Mouse (Mus musculus): ENCODE measurements around the gene Ttbk1. TPM values are rescaled to one million over a fixed set of nuclear protein-coding genes. Genes with fewer than 3 reads are reported as not detected.

Ttbk1 gene
- 3.8 and 4.8 TPM in 2 replicates for polyA plus RNA-seq (2014; fragmentation: Nextera tagmentation; extraction: Ambion mirVana)

DNA sequence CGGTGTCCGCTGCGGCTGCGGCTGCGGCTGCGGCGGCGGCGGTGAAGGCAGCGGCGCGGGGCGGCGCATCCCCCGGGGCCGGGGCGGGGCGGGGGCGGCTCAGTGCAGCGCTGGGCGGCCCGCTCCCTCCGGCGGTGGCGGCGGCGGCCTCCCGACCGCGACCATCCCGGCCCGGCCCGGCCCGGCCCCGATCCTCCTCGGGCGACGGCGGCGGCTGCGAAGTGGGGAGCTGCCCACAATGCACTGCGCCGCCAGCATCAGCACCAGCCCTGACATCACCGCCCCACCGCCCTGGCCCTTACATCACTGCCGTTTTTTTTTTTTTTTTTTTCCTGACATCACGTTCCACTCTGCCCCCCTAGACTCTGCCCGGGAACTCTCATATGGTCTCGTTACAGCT is at the start of gene Ttbk1:
Ttbk1 (minus strand) TSS at position 245 of the 400 bp plus-strand sequence.
- Histone ChIP-seq H3K4me1 (ENCODE audit: control insufficient read depth, insufficient read depth, low read length) (peaks cover 31% of the 10 kb centered on the region), H3K9me3 (replicated peaks; ENCODE audit: control insufficient read depth, low read length) (no peaks in the 10 kb centered on the region), H3K4me3 (ENCODE audit: low read depth, low read length) (peak within 1 kb of the TSS; percentile 73), H3K4me2 (ENCODE audit: low read length) (peak within 1 kb of the TSS; percentile 81), H3K36me3 (ENCODE audit: control insufficient read depth, insufficient read depth, low read length) (0 out of 2 replicates have a peak, but pooled peaks cover 6% of the 10 kb centered on the region), H3K9ac (ENCODE audit: low read length) (peak within 1 kb of the TSS; percentile 95), H3K27ac (ENCODE audit: low read depth, low read length) (peak within 1 kb of the TSS; percentile 27; the same call in 1 of the 2 replicates), H3K27me3 (replicated peaks; ENCODE audit: control insufficient read depth, insufficient read depth, low read length) (peaks cover 2% of the 10 kb centered on the region)
- DNase-seq (ENCODE audit: low spot score) (peak; percentile 80), ATAC-seq (peak; percentile 82)
- WGBS, result 0% methylated on average over 8 of the region's 49 CpGs

DNA sequence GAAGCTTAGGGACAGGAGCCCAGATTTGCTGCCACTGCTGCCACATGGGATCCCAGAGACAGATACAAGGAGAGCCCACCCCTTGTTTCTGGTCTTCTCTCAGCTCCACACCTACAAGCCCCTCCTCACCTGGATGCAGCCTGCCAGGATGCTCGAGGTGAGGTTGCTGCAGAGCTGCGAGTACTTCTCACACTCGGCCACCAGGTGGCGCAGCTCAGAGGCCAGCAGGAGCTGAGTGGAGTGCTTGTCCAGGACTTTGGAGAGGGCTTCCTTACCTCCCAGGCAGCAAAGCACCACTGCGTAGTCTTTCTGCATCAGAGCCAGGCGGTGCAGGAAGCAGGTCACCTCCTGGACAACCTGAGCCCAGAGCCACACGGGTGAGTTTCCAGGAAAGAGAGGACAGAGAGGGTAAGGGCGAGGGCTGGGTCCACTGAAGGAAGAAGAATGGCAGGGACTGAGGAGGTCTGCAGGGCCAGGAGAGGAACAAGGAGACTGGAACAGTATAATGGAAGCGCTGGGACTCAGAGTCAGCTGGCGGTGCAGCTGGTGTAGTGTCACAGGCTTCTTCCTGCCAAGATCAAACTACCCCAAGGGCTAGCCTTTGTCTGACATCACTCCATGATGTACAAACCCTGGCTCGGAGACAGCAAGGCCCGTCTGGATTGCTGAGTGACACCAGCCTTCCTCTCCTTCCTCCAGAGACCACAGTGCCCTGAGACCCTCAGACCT is 38.3 kb upstream of the Ttbk1 start:
- 37% methylated on average over 12 of the region's 12 CpGs for WGBS
- no peaks in the 10 kb centered on the region for H3K4me1 ChIP-seq (ENCODE audit: control insufficient read depth, insufficient read depth, low read length)
- no peak overlapping the region for H3K27ac ChIP-seq (ENCODE audit: low read depth, low read length)
- no peak overlapping the region for H3K4me3 ChIP-seq (ENCODE audit: low read depth, low read length)
- ATAC-seq (peak; percentile 82), DNase-seq (ENCODE audit: low spot score) (peak; percentile 77)
- no peaks in the 10 kb centered on the region for H3K9me3 ChIP-seq (replicated peaks; ENCODE audit: control insufficient read depth, low read length)
- H3K36me3 ChIP-seq (ENCODE audit: control insufficient read depth, insufficient read depth, low read length), result peaks cover 19% of the 10 kb centered on the region; the same call in 1 of the 2 replicates
- no peak overlapping the region for H3K4me2 ChIP-seq (ENCODE audit: low read length)
- 0 out of 2 replicates have a peak, but pooled peaks cover 3% of the 10 kb centered on the region for H3K27me3 ChIP-seq (replicated peaks; ENCODE audit: control insufficient read depth, insufficient read depth, low read length)
- no peak overlapping the region for H3K9ac ChIP-seq (ENCODE audit: low read length)

DNA sequence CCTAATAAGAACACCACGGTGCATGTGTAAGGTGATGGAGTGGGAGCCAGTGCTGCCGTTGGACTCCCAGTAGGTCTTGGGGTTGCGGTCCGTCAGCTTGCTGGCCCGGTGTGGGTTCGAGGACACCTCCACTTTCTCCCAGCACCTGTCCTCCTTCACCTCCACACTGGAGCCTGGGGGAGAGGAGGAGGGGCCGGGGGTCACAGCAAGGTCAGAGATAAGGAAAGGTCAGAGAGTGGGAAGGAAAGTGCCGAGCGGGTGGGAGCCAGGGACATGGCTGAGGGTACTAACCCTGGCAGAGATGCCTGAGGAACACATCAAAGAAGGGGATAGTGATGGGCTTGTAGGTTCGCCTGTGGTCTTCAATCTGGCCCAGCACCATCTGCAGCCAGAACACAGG is 37.6 kb upstream of the Ttbk1 start:
- H3K4me1 ChIP-seq (ENCODE audit: control insufficient read depth, insufficient read depth, low read length), result no peaks in the 10 kb centered on the region
- no peak overlapping the region for H3K9ac ChIP-seq (ENCODE audit: low read length)
- H3K4me3 ChIP-seq (ENCODE audit: low read depth, low read length), result no peak overlapping the region
- no peaks in the 10 kb centered on the region for H3K9me3 ChIP-seq (replicated peaks; ENCODE audit: control insufficient read depth, low read length)
- 0 out of 2 replicates have a peak, but pooled peaks cover 3% of the 10 kb centered on the region for H3K27me3 ChIP-seq (replicated peaks; ENCODE audit: control insufficient read depth, insufficient read depth, low read length)
- H3K27ac ChIP-seq (ENCODE audit: low read depth, low read length), result no peak overlapping the region
- H3K36me3 ChIP-seq (ENCODE audit: control insufficient read depth, insufficient read depth, low read length), result peaks cover 19% of the 10 kb centered on the region; the same call in 1 of the 2 replicates
- 91% methylated on average over 10 of the region's 10 CpGs for WGBS
- no peak overlapping the region for H3K4me2 ChIP-seq (ENCODE audit: low read length)
- DNase-seq (ENCODE audit: low spot score), result no peak
- no peak for ATAC-seq

DNA sequence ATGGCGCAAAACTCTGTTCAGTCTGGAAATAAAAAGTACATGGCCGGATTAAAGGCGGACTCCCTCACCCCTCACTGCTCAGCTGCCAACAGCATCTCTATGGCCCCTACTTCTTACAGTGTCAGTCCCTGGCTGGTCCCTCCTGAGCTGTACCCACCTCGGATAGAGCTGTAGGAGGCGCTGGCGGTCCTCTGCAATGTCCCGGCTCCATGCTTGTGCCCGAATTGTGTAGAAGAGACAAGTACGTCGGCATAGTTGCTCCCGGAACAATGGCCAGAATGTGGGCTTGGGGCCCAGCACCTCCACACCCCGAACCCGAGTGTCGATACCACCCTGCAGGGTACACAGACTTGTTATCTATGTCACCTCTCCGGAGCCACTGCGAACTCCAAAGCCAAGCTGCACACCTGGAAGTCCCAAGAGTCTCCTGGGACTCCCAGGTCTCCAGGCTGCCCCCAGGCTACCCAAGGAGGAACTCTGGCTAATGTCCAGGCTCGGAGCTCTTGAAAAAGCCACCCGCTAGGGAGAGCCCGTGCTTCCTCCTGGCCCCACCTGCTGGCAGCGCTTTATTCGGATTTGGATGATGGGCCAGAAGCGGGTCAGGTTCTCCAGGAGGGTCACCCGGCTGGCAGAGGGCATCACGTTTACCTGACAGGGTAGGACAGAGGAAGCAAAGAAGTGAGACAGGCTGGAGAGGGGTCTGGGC is 34.6 kb upstream of the Ttbk1 start:
- H3K4me2 ChIP-seq (ENCODE audit: low read length), result no peak overlapping the region
- 27% methylated on average over 24 of the region's 24 CpGs for WGBS
- H3K9ac ChIP-seq (ENCODE audit: low read length), result no peak overlapping the region
- no peak overlapping the region for H3K4me3 ChIP-seq (ENCODE audit: low read depth, low read length)
- ATAC-seq (no peak; the same call in 1 of the 2 replicates), DNase-seq (ENCODE audit: low spot score) (peak; percentile 22)
- H3K27ac ChIP-seq (ENCODE audit: low read depth, low read length), result no peak overlapping the region
- peaks cover 14% of the 10 kb centered on the region; the same call in 1 of the 2 replicates for H3K36me3 ChIP-seq (ENCODE audit: control insufficient read depth, insufficient read depth, low read length)
- H3K4me1 ChIP-seq (ENCODE audit: control insufficient read depth, insufficient read depth, low read length), result no peaks in the 10 kb centered on the region
- H3K27me3 ChIP-seq (replicated peaks; ENCODE audit: control insufficient read depth, insufficient read depth, low read length), result 0 out of 2 replicates have a peak, but pooled peaks cover 3% of the 10 kb centered on the region
- H3K9me3 ChIP-seq (replicated peaks; ENCODE audit: control insufficient read depth, low read length), result no peaks in the 10 kb centered on the region

GRCm38 (mm10) chr17:46521174-46521573 is 33.7 kb upstream of the Ttbk1 start:
- Histone ChIP-seq H3K9ac (ENCODE audit: low read length) (no peak overlapping the region; the same call in 1 of the 2 replicates), H3K4me1 (ENCODE audit: control insufficient read depth, insufficient read depth, low read length) (no peaks in the 10 kb centered on the region), H3K4me3 (ENCODE audit: low read depth, low read length) (no peak overlapping the region), H3K9me3 (replicated peaks; ENCODE audit: control insufficient read depth, low read length) (no peaks in the 10 kb centered on the region), H3K4me2 (ENCODE audit: low read length) (no peak overlapping the region), H3K36me3 (ENCODE audit: control insufficient read depth, insufficient read depth, low read length) (peaks cover 12% of the 10 kb centered on the region; the same call in 1 of the 2 replicates), H3K27me3 (replicated peaks; ENCODE audit: control insufficient read depth, insufficient read depth, low read length) (0 out of 2 replicates have a peak, but pooled peaks cover 3% of the 10 kb centered on the region), H3K27ac (ENCODE audit: low read depth, low read length) (no peak overlapping the region)
- no peak for ATAC-seq
- no peak for DNase-seq (ENCODE audit: low spot score)
- 82% methylated on average over 9 of the region's 9 CpGs for WGBS

DNA sequence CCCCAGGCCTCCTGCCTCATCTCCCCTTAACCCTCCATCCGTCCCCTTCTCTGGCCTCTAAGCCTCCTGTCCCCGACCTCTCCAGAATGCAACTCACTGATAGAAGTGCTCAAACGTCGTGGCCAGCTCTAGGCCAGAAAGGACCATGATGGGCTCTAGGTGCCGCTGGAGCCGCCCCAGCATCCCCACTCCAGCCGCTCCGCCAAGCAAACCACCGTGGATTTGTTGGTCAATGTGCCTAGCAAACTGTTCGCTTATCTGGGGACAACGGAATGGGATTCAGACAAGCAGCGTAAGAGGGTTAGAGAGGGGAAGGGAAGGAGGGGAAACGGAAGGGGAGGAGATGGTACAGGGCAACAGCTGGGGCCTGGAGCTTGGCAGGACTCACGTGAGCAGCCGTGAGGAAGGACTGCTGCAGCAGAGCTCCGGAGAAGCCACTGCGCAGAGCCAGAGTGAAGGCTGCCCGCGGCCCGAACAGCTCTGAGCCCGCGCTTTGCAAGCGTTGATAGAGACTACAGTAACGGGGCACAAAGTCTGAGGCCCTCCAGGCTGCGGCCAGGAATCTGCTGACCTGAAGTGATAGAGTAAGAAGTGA is 33.0 kb upstream of the Ttbk1 start:
- Histone ChIP-seq H3K36me3 (ENCODE audit: control insufficient read depth, insufficient read depth, low read length) (0 out of 2 replicates have a peak, but pooled peaks cover 9% of the 10 kb centered on the region), H3K27me3 (replicated peaks; ENCODE audit: control insufficient read depth, insufficient read depth, low read length) (0 out of 2 replicates have a peak, but pooled peaks cover 3% of the 10 kb centered on the region), H3K4me3 (ENCODE audit: low read depth, low read length) (no peak overlapping the region), H3K9ac (ENCODE audit: low read length) (no peak overlapping the region; the same call in 1 of the 2 replicates), H3K27ac (ENCODE audit: low read depth, low read length) (no peak overlapping the region), H3K4me1 (ENCODE audit: control insufficient read depth, insufficient read depth, low read length) (no peaks in the 10 kb centered on the region), H3K9me3 (replicated peaks; ENCODE audit: control insufficient read depth, low read length) (no peaks in the 10 kb centered on the region), H3K4me2 (ENCODE audit: low read length) (no peak overlapping the region)
- DNase-seq (ENCODE audit: low spot score) (peak; percentile 4), ATAC-seq (no peak)
- 51% methylated on average over 25 of the region's 25 CpGs for WGBS

DNA sequence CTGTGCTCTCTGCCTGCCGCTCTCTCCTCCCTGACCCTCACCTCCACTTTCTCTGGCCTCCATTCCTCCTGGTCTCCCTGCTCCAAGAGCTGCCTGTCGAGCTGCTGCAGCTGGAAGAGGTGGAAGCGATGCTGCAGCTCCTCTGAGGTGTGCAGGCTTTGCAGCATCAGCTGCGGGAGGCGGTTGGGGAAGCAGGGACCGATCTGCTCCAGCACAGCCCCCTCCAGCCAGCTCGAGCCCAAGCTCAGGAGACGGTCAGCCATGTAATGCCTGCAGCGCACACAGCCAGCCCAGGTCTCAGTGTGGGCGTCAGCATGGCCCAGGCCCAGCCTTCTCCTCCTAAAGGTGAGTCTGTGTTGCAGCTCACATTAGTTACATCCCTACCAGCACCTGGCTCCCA is 32.5 kb upstream of the Ttbk1 start:
- Histone ChIP-seq H3K36me3 (ENCODE audit: control insufficient read depth, insufficient read depth, low read length) (0 out of 2 replicates have a peak, but pooled peaks cover 8% of the 10 kb centered on the region), H3K4me3 (ENCODE audit: low read depth, low read length) (no peak overlapping the region), H3K9ac (ENCODE audit: low read length) (no peak overlapping the region; the same call in 1 of the 2 replicates), H3K4me1 (ENCODE audit: control insufficient read depth, insufficient read depth, low read length) (no peaks in the 10 kb centered on the region), H3K4me2 (ENCODE audit: low read length) (no peak overlapping the region), H3K9me3 (replicated peaks; ENCODE audit: control insufficient read depth, low read length) (no peaks in the 10 kb centered on the region), H3K27me3 (replicated peaks; ENCODE audit: control insufficient read depth, insufficient read depth, low read length) (0 out of 2 replicates have a peak, but pooled peaks cover 3% of the 10 kb centered on the region), H3K27ac (ENCODE audit: low read depth, low read length) (no peak overlapping the region)
- DNase-seq (ENCODE audit: low spot score), result no peak
- ATAC-seq, result no peak
- 62% methylated on average over 10 of the region's 10 CpGs for WGBS

DNA sequence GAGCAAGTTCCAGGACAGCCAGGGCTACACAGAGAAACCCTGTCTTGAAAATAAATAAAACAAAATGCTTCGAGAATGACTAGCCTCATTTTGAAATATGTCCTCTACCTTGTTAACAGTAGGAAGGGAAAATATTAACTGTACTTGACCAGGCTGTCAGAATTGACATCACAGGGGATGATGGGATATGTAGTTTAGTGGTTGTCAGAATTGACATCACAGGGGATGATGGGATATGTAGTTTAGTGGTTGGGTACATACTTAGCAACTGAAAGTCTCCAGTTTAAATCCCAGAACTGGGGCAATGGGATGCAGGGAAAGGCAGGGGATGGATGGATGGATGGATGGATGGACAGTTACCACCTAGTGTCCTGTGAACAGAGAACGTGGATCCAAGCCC is 25.9 kb upstream of the Ttbk1 start:
- DNase-seq (ENCODE audit: low spot score), result peak; percentile 45
- Histone ChIP-seq H3K9me3 (replicated peaks; ENCODE audit: control insufficient read depth, low read length) (no peaks in the 10 kb centered on the region), H3K4me3 (ENCODE audit: low read depth, low read length) (no peak overlapping the region), H3K4me1 (ENCODE audit: control insufficient read depth, insufficient read depth, low read length) (no peaks in the 10 kb centered on the region), H3K27me3 (replicated peaks; ENCODE audit: control insufficient read depth, insufficient read depth, low read length) (no peaks in the 10 kb centered on the region), H3K27ac (ENCODE audit: low read depth, low read length) (no peak overlapping the region), H3K36me3 (ENCODE audit: control insufficient read depth, insufficient read depth, low read length) (no peaks in the 10 kb centered on the region), H3K9ac (ENCODE audit: low read length) (no peak overlapping the region), H3K4me2 (ENCODE audit: low read length) (no peak overlapping the region)
- ATAC-seq, result peak; percentile 55; the same call in 1 of the 2 replicates
- 64% methylated on average over 2 of the region's 2 CpGs for WGBS
